Mouse (Mus musculus) megakaryocyte, embryonic 14.5 days (primary cell): Measurements from ENCODE around the gene Myo18b.

Experiments used
- FLI1 ChIP-seq: IDR thresholded peaks from 2 replicates; pipeline ENCODE4 v1.6.1; 2012; ENCODE audit warnings: low read length, inconsistent platforms, mixed read lengths
- GATA1 ChIP-seq: IDR thresholded peaks from 3 replicates; pipeline ENCODE4 v1.6.1; 2012; ENCODE audit warnings: mixed read lengths, low read length, inconsistent platforms, borderline replicate concordance

- no peak for TF ChIP-seq GATA1
- TF ChIP-seq FLI1, result no peak
These were observed 61.3 kb downstream of the Myo18b start for GRCm38 (mm10) chr5:112834896-112835295.
